Mouse (Mus musculus): ENCODE measurements at regions not wholly inside any gene's neighbourhood (a gene's known extent, or its start where the extent isn't known, plus 50 kb on each side); places are given as distances from the start of the nearest gene placed in this dataset.

- no peak for TF ChIP-seq MAFK (IDR thresholded peaks at IDR 0.05; ENCODE audit: insufficient read depth, low read depth, low read length)
- no peak for TF ChIP-seq ZNF384 (IDR thresholded peaks at IDR 0.05; ENCODE audit: low read depth, low read length)
- TF ChIP-seq ZC3H11A (IDR thresholded peaks at IDR 0.05; ENCODE audit: borderline replicate concordance, low read depth, low read length): no peak
- TF ChIP-seq CHD2 (IDR thresholded peaks at IDR 0.05; ENCODE audit: low read depth, low read length): no peak
These were observed 58.8 kb upstream of the Egln3 start for GRCm38 (mm10) chr12:54262236-54263005.
